Mouse (Mus musculus): ENCODE data around the gene Zcchc2.

DNA sequence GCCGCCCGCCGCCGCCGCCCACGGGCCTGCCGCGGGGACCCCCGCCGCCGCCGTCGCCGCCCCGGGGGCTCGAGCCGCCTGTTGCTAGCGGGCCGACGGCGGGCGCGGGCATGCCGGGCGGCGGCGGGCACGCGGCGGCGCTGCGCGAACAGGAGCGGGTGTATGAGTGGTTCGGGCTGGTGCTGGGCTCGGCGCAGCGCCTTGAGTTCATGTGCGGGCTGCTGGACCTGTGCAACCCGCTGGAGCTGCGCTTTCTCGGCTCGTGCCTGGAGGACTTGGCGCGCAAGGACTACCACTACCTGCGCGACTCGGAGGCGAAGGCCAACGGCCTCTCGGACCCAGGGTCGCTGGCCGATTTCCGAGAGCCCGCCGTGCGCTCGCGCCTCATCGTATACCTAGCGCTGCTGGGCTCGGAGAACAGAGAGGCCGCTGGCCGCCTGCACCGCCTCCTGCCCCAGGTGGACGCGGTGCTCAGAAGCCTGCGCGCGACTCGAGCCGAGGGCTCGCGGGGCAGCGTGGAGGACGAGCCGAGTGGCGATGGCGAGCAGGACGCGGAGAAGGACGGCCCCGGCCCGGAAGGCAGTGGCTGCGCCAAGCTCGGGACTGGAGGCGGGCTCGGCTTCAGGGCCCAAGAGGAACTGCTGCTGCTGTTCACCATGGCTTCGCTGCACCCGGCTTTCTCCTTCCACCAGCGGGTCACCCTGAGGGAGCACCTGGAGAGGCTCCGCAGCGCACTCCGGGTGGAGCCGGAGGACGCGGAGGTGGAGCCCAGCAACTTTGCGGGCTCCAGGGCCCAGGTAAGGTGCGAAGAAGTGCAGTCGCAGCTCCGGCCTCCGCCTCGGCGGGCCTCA lies 930 bp downstream of the Zcchc2 start:
- TF ChIP-seq POLR2A (IDR thresholded peaks at IDR 0.05; ENCODE audit: borderline replicate concordance, control insufficient read depth, low read depth, low read length) (peak; percentile 45; the same call in 1 of the 2 replicates), CTCF (IDR thresholded peaks at IDR 0.05; ENCODE audit: control insufficient read depth, insufficient read depth, low read length) (no peak)
